24 mouse cellular contexts compared by ENCODE assay signal in the genomic region with DNA sequence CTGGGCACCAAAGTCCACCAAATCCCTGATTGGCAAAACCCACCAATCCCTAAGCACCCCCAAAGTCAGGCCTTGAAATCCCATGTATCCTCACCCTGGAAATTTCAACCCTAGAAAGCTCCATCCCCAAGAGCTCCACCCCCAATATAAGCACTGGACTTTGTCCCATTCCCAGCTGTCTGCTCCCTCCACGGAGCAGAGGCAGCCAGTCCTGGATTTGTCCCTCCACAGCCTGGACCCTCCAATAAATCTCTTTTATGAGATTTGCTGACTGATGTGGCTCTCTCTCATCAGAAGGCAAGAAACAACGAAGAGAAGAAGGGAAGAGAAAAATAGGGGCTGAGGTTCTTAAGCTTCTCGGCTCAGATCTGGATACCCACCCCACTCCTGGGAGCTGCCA.
"Had no signal": no experiment of that assay in that cellular context is flagged by ENCODE, and none has a peak within 500 bp of the region (broad histone marks: within the 10 kb centered on the region; RNA-seq: fewer than 3 reads in every experiment).

No protein-coding gene starts in this region.

- H3K9me3 ChIP-seq: limb, embryonic 10.5 days; limb, embryonic 13.5 days; liver, embryonic 12.5 days; liver, embryonic 15.5 days; lung, embryonic 15.5 days; midbrain, embryonic 10.5 days; midbrain, embryonic 13.5 days; neural tube, embryonic 13.5 days; stomach, embryonic 15.5 days had no signal

- ATAC-seq: hindbrain, postnatal 0 days; inflammation-experienced regulatory T-cells, adult 6 months; liver, embryonic 12.5 days; midbrain, embryonic 13.5 days; midbrain, embryonic 16.5 days had no signal

- H3K27ac ChIP-seq: hindbrain, postnatal 0 days; layer of hippocampus, adult 2 months; limb, embryonic 10.5 days; limb, embryonic 13.5 days; liver, embryonic 12.5 days; liver, embryonic 15.5 days; lung, embryonic 15.5 days; midbrain, embryonic 10.5 days; midbrain, embryonic 13.5 days; neural tube, embryonic 13.5 days; stomach, embryonic 15.5 days had no signal

- H3K27me3 ChIP-seq: limb, embryonic 13.5 days; liver, embryonic 12.5 days; liver, embryonic 15.5 days; lung, embryonic 15.5 days; megakaryocyte, embryonic 14.5 days; midbrain, embryonic 13.5 days; neural tube, embryonic 13.5 days; stomach, embryonic 15.5 days had no signal

- H3K4me3 ChIP-seq: layer of hippocampus, adult 2 months; limb, embryonic 10.5 days; limb, embryonic 13.5 days; liver, embryonic 12.5 days; liver, embryonic 15.5 days; lung, embryonic 15.5 days; megakaryocyte, embryonic 14.5 days; midbrain, embryonic 10.5 days; midbrain, embryonic 13.5 days; myocyte; neural tube, embryonic 13.5 days; stomach, embryonic 15.5 days had no signal

- H3K4me2 ChIP-seq: limb, embryonic 13.5 days; liver, embryonic 12.5 days; liver, embryonic 15.5 days; lung, embryonic 15.5 days; midbrain, embryonic 13.5 days; neural tube, embryonic 13.5 days; stomach, embryonic 15.5 days had no signal

- H3K4me1 ChIP-seq: limb, embryonic 10.5 days; limb, embryonic 13.5 days; liver, embryonic 12.5 days; liver, embryonic 15.5 days; lung, embryonic 15.5 days; midbrain, embryonic 10.5 days; midbrain, embryonic 13.5 days; neural tube, embryonic 13.5 days; stomach, embryonic 15.5 days had no signal

- H3K9ac ChIP-seq: limb, embryonic 13.5 days; liver, embryonic 12.5 days; liver, embryonic 15.5 days; lung, embryonic 15.5 days; midbrain, embryonic 13.5 days; neural tube, embryonic 13.5 days; stomach, embryonic 15.5 days had no signal

- DNase-seq: layer of hippocampus, adult 9-11 months; liver; lung, adult 18-20 months; lung, postnatal 10 days; lung, postnatal 36 days; retina, postnatal 1 day; right cerebral cortex, postnatal 25 days; spleen, adult 18-20 months; thymus, postnatal 25 days had no signal

- H3K36me3 ChIP-seq: limb, embryonic 10.5 days; limb, embryonic 13.5 days; liver, embryonic 12.5 days; liver, embryonic 15.5 days; lung, embryonic 15.5 days; midbrain, embryonic 10.5 days; midbrain, embryonic 13.5 days; neural tube, embryonic 13.5 days; stomach, embryonic 15.5 days had no signal
